Mouse (Mus musculus) adrenal gland, postnatal 14 days (tissue): ENCODE data around the gene Tmem45b. TPM values are rescaled to one million over a fixed set of nuclear protein-coding genes. Genes with fewer than 3 reads are reported as not detected.

Source experiments
- DNase-seq: peaks from one replicate; pipeline ENCODE4 v3.0.0; 2021; ENCODE audit warnings: mixed read lengths
- total RNA-seq: library from RNA; stranded (reverse); gene quantifications from 2 replicates; pipeline ENCODE4 v1.2.3, GENCODE M21; 2021

Tmem45b gene
- total RNA-seq, 1 experiment from 2014 or later, result 52.2 TPM

- no peak for DNase-seq
These were observed 60.0 kb downstream of the Tmem45b start for GRCm38 (mm10) chr9:31404311-31404710.

- peak; percentile 85 for DNase-seq
These were observed 63.8 kb downstream of the Tmem45b start for GRCm38 (mm10) chr9:31400441-31400840.

DNA sequence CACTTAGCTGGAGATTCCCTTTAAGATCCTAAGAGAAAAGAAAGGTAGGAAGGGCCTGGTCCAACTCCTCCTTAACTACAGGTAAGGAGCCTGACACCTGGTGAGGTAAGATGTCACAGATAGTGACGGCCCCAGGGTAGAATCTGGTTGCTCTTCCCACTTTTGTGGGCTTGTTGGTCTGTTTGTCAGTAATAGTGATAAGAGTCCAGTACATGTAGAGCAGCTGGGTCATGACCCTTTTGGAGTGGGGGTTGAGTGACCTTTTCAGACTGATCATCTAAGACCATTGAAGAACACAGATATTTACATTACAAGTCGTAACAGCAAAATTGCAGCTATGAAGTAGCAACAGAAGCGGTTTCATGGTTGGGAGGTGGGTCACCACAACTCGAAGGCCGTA, 77.1 kb downstream of the Tmem45b start:
- DNase-seq, result no peak

- DNase-seq, result peak; percentile 63
These were observed 77.7 kb downstream of the Tmem45b start for GRCm38 (mm10) chr9:31386368-31387180.

DNA sequence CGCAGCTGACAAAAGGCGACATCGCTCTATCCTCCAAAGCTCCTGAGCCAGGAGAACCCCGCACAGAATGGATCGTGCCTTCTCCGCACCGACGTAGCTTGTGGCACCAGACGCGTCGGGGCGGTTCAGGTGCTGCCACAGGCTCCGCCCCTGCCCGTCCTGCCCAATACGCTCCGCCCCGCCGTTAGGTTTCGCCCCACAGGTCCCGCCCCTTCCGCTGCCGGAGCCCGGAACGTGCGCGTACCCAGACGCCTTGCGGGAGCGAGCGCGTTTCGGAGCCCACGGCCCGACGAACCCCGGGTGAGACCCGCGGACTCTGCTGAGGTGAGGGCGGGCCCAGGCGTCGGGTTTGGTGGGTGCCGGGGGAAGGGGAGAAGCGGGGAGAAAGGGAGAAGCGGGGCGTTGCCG, 78.3 kb downstream of the Tmem45b start, which contains the start of gene Nfrkb:
Gene Nfrkb, plus strand, starts transcription at position 246 of the 408 bp plus-strand sequence.
- peak; percentile 99 for DNase-seq

- DNase-seq, result no peak
These were observed 78.8 kb downstream of the Tmem45b start for GRCm38 (mm10) chr9:31385500-31385869.

GRCm38 (mm10) chr9:31384786-31385499, 79.3 kb downstream of the Tmem45b start:
- DNase-seq, result peak; percentile 16

- DNase-seq, result no peak
These were observed 87.6 kb downstream of the Tmem45b start for GRCm38 (mm10) chr9:31376661-31377060.

Other genes with a start within 250 kb of the Tmem45b start
- 8.0 and 8.3 TPM in 2 replicates for gene Prdm10, start 183.9 kb downstream of the Tmem45b start, total RNA-seq
- 23.7 and 27.6 TPM in 2 replicates for gene Nfrkb, start 78.3 kb downstream of the Tmem45b start, total RNA-seq